In the genomic region with DNA sequence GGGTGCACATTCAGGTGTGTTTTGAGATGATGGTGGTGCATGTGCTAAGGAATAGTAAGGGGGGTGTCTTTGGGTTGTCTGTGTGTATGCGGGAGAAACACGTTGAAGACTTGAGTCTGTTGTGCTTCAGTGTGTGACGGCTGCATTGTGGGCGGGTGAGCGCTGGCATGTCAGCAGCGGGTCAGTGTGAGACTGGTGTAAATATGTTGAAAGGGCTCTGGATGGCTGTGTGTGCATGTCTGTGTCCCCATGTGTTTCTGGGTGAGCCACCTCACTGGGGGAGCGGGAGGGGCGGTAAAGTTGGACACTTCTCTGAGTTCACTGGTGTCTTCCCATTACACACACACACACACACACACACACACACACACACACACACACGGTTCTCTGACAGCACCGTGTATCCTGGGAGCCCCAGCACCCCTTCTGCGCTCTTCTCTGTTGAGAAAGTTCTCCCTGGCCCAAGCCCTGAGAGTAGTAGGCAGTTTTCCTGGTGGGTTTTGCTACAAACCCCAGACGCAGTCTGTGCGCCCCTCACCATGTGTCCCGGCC, we compare ENCODE assay signal across 8 mouse cellular contexts. TPM values are rescaled to one million over a fixed set of nuclear protein-coding genes. Genes with fewer than 3 reads are reported as not detected.
A peak's percentile ranks its signal among the peaks of the same experiment; 100 is the strongest.
DNase-seq lines count a peak whose midpoint lies in the region; ATAC-seq lines count a peak whose summit lies in the region.

No protein-coding gene starts in this region.

- no peak for ATAC-seq in kidney, embryonic 15.5 days (replicated peaks; ENCODE audit: low FRiP score)

- peak overlapping the region; percentile 93 for H3K9ac ChIP-seq in kidney, embryonic 15.5 days

- DNase-seq in cerebellum, adult 11-12 months: peak; percentile 63
- no peak for DNase-seq in cerebellum, adult 11 months
- DNase-seq in 3T3-L1 (ENCODE audit: low read depth, low spot score): peak; percentile 71
- peak; percentile 42 for DNase-seq in c-Kit-positive CD71-positive TER-119-positive erythroid progenitor cells, embryonic 14.5 days (ENCODE audit: low spot score)
- DNase-seq in heart, adult 9 months (ENCODE audit: low spot score in 2 of 2): peak; percentile 47 to 57
- peak; percentile 52 for DNase-seq in splenic B cell, adult 2 months (ENCODE audit: low read depth, low spot score)

- peak overlapping the region; percentile 99 for H3K27ac ChIP-seq in kidney, embryonic 15.5 days
- H3K27ac ChIP-seq in macrophage: peak overlapping the region; percentile 91

- H3K4me1 ChIP-seq in kidney, embryonic 15.5 days: peaks cover 68% of the 10 kb centered on the region

- WGBS in kidney, embryonic 15.5 days: 2% methylated on average over 14 of the region's 14 CpGs
- WGBS in macrophage (ENCODE audit: missing documents): 1% methylated on average over 13 of the region's 14 CpGs

- H3K4me2 ChIP-seq in kidney, embryonic 15.5 days: peak overlapping the region; percentile 100

- peaks cover 48% of the 10 kb centered on the region for H3K79me2 ChIP-seq in macrophage (ENCODE audit: inconsistent target)

- H3K36me3 ChIP-seq in kidney, embryonic 15.5 days: no peaks in the 10 kb centered on the region
- peaks cover 3% of the 10 kb centered on the region; the same call in 1 of the 2 replicates for H3K36me3 ChIP-seq in macrophage (ENCODE audit: inconsistent target)
- no peaks in the 10 kb centered on the region for H3K36me3 ChIP-seq in splenic B cell, adult 2 months (ENCODE audit: control insufficient read depth, insufficient read depth, low read length, poor library complexity, severe bottlenecking)

- H3K9me3 ChIP-seq in kidney, embryonic 15.5 days (replicated peaks): no peaks in the 10 kb centered on the region

- H3K4me3 ChIP-seq in kidney, embryonic 15.5 days (replicated peaks): peak overlapping the region; percentile 85
- peak overlapping the region; percentile 77 for H3K4me3 ChIP-seq in macrophage (ENCODE audit: inconsistent target)

- no peaks in the 10 kb centered on the region for H3K27me3 ChIP-seq in kidney, embryonic 15.5 days
- no peaks in the 10 kb centered on the region for H3K27me3 ChIP-seq in splenic B cell, adult 2 months (ENCODE audit: control insufficient read depth, insufficient read depth, low read length, poor library complexity, severe bottlenecking)

RNA-seq across cellular contexts. Expression of a gene that starts 3.3 kb away (rescaled TPM):
- 12.3 and 12.4 TPM in 2 replicates for polyA plus RNA-seq in kidney, embryonic 15.5 days (2015; fragmentation: Nextera tagmentation; extraction: Ambion mirVana)
- total RNA-seq in macrophage (2018; cell fraction: chromatin; rRNA removed): 10 to 100 TPM in 18 of 26 experiments, 1 to 10 TPM in 8; 2.3 to 27.4 (median 15.9) TPM
- total RNA-seq in macrophage (2018; cell fraction: cytosol; rRNA removed): 10 to 100 TPM in 23 of 26 experiments, 1 to 10 TPM in 3; 6.6 to 26.3 (median 16.8) TPM
- 10 to 100 TPM; 11.1 to 31.5 (median 20.5) TPM for total RNA-seq in macrophage (2018; cell fraction: nucleus; rRNA removed)
- 5.0 to 24.1 TPM (median 6.4 TPM) in 3 replicates for polyA plus RNA-seq in macrophage (2018)

RNA-seq across cellular contexts. Expression of a gene that starts 24.9 kb away (rescaled TPM):
- 28.9 and 33.0 TPM in 2 replicates for polyA plus RNA-seq in kidney, embryonic 15.5 days (2015; fragmentation: Nextera tagmentation; extraction: Ambion mirVana)
- total RNA-seq in macrophage (2018; cell fraction: chromatin; rRNA removed): 100 to 1,000 TPM; 304 to 896 (median 675) TPM
- total RNA-seq in macrophage (2018; cell fraction: cytosol; rRNA removed): 10 to 100 TPM; 52.8 to 97.2 (median 73.4) TPM
- 100 to 1,000 TPM; 161 to 339 (median 237) TPM for total RNA-seq in macrophage (2018; cell fraction: nucleus; rRNA removed)
- 99.0 to 183 TPM (median 120 TPM) in 3 replicates for polyA plus RNA-seq in macrophage (2018)

RNA-seq across cellular contexts. Expression of a gene that starts 38.1 kb away (rescaled TPM):
- 16.4 and 19.5 TPM in 2 replicates for polyA plus RNA-seq in kidney, embryonic 15.5 days (2015; fragmentation: Nextera tagmentation; extraction: Ambion mirVana)
- total RNA-seq in macrophage (2018; cell fraction: chromatin; rRNA removed): 10 to 100 TPM; 11.6 to 72.8 (median 39.4) TPM
- total RNA-seq in macrophage (2018; cell fraction: cytosol; rRNA removed): 10 to 100 TPM in 4 of 26 experiments, 1 to 10 TPM in 22; 5.9 to 11.6 (median 8.4) TPM
- total RNA-seq in macrophage (2018; cell fraction: nucleus; rRNA removed): 10 to 100 TPM; 10.3 to 35.9 (median 25.5) TPM
- 1.9 to 10.1 TPM (median 7.4 TPM) in 3 replicates for polyA plus RNA-seq in macrophage (2018)

RNA-seq across cellular contexts. Expression of a gene that starts 52.2 kb away (rescaled TPM):
- polyA plus RNA-seq in kidney, embryonic 15.5 days (2015; fragmentation: Nextera tagmentation; extraction: Ambion mirVana): 2.5 and 3.7 TPM in 2 replicates
- 100 to 1,000 TPM in 11 of 26 experiments, 10 to 100 TPM in 15; 18.9 to 297 (median 75.1) TPM for total RNA-seq in macrophage (2018; cell fraction: chromatin; rRNA removed)
- 100 to 1,000 TPM; 105 to 683 (median 289) TPM for total RNA-seq in macrophage (2018; cell fraction: cytosol; rRNA removed)
- total RNA-seq in macrophage (2018; cell fraction: nucleus; rRNA removed): 100 to 1,000 TPM; 102 to 954 (median 358) TPM
- 254 to 928 TPM (median 285 TPM) in 3 replicates for polyA plus RNA-seq in macrophage (2018)
